Mouse (Mus musculus) embryo, embryonic 11.5 days (tissue): Measurements from ENCODE around the gene Chic1.

Experiments used
- DNase-seq: peaks from one replicate; pipeline ENCODE4 v3.0.0-alpha.2; 2012; ENCODE audit warnings: low read depth, low spot score

Gene Chic1

GRCm38 (mm10) chrX:103432293-103432692 lies 76.0 kb downstream of the Chic1 start:
- DNase-seq = no peak

- DNase-seq = no peak
Measured at GRCm38 (mm10) chrX:103438023-103438422, 81.7 kb downstream of the Chic1 start.

DNA sequence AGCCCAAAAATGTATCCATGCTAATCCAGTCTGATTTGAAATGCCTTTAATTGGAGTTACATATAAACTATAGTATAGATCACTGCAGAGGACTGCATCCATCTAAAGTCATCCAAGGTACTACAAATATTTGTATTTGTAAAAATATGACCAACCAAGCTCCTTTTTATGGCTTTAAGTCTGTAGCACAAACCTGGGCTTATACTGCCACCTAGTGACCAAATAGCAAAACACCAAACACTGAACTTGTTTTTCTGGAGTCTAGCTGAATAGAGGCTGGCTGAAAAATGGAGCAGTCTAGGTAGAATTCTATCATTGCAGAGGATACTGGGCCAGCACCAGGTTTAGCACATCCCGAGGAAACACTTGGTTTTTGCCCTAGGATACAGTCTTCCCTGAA lies 84.5 kb downstream of the Chic1 start:
- peak; percentile 45 for DNase-seq

DNA sequence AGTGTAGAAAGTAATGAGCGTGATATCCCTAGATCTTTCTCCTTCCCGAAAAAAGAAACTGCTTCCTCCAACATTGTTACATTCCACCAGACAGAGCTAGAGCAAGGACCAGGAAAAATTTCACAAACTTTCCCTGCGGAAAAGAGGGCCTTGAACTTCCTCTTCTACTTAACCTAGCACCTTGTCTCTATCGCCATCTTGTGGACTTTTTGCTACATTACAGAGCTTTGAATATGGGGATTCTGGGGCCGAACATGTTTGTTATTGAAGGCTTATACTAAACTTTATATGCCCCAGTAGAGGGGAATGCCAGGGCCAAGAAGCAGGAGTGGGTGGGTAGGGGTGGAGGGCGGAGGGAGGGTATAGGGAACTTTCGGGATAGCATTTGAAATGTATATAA lies 87.5 kb downstream of the Chic1 start:
- DNase-seq = peak; percentile 40
